Mouse (Mus musculus): ENCODE measurements around the gene Slco2a1.

The Slco2a1 gene

DNA sequence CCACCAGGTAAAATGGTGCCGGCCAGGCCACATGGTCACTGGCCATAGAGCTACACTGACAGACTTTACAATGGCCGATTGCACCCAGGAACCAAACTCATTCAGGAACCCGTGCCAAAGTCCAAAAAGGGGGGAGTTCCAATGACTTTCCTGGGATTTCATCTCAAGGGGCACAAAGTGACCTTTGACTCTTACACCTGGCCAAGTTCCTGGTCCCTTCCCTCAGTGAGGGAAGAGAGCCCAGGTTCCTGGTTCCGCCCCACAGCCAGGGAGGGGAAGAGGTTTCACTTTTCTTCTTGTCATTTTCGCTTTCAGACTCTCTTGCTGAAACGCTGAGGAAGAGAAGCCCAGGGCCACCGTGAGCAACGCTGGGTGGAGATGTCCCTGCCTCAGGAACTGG is at the start of gene Slco2a1:
Gene Slco2a1, plus strand, starts transcription at position 251 of the 400 bp plus-strand sequence.
- no peak for DNase-seq (ENCODE audit: low spot score)

DNA sequence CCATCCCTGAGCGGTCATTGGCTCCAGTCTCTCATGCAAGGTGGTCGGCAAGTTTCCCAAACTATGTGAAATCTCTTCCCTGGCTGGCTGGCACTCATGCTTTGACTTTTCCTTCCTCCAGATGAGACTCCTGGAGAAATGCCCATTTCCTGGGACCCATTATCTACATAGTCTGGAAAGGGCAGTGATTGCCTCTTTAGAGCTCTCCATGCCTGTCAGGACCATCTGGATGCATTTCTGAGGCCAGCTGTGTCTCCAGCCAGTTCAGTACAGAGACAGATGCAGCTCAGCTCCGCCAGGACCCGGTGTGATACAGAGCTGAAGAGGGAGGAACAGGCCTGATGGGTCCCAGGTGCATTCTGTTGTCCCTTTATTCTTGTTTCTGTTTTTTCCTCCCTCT is 46.3 kb upstream of the Slco2a1 start:
- DNase-seq (ENCODE audit: low spot score): no peak

DNA sequence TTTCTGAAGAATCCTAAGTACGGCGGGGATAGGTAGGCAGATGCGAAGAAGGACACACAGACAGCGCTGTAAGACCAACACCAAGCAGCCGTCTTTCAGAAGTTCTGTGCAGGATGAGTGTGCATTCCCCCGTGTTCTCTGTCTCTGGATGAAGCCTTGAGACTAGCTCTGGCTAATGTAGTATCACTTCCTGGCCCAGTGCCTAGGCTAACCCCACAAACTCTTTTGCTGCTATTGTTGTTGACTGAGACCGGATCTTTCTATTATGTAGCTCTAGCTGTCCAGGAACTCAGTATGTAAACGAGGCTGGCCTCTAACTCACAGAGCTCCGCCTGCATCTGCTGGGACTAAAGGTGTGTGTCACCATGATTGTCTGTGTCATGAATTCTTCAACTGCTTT is 43.6 kb upstream of the Slco2a1 start:
- no peak for DNase-seq (ENCODE audit: low spot score)

DNA sequence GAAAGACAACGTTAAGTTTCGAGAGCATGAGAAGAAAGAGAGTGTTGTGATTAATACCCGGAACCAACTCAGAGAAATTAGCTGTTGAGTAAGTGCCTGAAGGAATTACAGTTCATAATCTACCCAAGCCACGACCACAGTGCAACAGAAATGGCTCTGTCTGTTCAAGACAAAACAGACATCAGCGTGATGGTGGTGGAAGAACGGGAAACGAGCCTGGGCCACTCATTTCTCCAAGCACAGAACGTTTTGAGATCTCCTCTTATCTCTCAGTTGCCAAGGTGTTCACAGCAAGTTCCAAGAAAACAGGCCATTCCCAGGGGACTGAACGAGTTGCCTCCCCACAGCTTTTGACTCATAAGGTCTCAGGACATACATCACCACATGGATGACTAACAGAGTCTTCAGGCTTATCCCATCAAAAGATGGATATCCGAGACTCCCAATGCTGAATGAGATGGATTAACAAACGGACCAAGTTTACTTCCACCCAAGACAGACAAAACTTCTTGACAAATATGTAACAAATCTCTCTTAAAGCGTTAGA is 42.0 kb upstream of the Slco2a1 start:
- no peak for DNase-seq (ENCODE audit: low spot score)

DNA sequence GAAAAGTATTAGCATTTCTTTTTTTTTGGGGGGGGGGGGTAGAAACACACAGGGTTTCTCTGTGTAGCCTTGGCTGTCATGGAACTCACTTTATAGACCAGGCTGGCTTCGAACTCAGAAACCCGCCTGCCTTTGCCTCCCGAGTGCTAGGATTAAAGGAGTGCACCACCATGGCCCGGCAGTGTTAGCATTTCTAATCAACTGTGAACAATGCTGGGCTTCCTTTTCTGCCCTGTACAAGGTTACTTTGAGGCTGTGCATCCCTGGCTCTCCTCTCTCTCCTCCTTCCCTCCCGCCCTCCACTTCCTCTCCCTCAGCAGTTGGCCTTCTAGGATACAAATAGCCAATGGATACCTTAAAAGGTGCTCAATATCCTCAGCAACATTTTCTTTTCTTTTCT is 39.8 kb upstream of the Slco2a1 start:
- no peak for DNase-seq (ENCODE audit: low spot score)

DNA sequence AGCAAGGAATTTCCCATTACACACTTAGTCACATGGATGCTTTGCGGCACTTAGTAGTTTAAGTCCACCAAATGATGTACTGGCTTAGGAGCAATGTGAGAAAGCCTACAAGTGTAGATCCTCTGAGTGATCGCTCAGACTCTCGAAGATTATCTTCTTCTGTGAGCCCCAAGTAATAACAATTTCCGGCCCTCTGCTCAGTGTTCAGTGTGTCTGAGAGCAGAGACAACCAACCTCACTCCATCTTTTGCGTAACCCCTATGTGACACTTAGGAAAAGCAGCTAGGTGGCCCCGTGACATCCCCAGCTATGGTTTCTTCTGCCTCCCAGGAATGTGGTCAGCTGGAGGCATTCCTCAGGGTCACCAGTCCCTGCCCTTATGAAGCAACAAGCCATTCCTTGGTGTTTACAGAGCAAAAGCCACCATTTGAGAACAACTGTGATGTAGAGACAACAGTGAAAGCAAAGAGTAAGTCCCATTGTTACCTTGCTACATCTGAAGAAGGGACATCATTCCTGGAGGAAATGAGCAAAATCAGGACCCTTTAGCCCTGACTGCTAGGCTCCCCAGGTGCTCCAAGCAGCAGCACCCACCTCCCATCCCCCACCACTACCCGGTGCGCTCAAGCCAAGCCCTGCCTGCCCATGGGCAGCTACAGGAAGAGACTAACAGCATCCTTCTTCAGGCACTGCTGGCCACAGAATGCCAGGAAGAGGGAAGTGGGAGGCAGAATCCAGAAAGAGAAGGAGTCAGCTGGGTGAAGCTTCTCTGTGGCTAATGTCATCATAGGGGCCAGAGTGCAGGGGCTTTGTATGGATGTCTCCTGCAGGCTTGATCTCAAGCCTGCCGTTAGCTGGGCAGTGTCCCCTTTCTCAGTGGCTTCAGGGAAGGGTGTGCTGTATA is 37.2 kb upstream of the Slco2a1 start:
- DNase-seq (ENCODE audit: low spot score): no peak

DNA sequence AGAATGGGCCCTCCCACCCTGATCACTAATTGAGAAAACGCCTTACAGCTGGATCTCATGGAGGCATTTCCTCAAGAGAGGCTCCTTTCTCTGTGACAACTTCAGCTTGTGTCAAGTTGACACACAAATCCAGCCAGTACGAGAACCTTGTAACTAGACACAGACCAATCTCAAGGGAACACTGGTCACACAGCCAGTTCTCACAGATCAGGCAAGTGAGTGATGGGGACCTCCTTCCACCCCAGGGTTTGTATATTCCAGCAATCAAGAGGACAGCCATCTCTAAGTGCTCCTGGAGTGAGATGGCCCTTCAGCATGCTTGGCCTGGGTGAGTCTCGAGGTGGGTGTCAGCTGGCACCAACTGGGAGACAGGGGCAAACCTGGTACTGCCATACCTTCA is 32.6 kb upstream of the Slco2a1 start:
- no peak for DNase-seq (ENCODE audit: low spot score)

DNA sequence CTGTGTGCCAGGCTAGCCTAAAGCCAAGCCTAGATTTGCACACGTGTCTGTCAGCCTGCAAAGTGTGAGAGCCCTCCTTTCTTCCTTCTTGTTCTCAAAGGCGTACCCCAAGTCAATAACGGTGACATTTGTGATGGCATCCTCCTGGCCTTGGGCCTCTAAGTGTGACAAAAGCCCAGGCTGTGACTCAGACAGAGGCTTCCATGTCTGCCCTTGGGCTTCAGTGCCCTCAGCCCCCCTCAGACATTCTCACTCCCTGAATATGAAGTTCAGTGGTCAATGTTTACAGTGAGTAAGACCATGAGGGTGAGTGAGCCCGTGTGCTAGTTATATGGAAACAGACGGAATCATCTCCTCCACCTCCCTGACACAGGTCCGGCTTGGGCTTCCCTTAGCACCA is 29.8 kb upstream of the Slco2a1 start:
- no peak for DNase-seq (ENCODE audit: low spot score)

DNA sequence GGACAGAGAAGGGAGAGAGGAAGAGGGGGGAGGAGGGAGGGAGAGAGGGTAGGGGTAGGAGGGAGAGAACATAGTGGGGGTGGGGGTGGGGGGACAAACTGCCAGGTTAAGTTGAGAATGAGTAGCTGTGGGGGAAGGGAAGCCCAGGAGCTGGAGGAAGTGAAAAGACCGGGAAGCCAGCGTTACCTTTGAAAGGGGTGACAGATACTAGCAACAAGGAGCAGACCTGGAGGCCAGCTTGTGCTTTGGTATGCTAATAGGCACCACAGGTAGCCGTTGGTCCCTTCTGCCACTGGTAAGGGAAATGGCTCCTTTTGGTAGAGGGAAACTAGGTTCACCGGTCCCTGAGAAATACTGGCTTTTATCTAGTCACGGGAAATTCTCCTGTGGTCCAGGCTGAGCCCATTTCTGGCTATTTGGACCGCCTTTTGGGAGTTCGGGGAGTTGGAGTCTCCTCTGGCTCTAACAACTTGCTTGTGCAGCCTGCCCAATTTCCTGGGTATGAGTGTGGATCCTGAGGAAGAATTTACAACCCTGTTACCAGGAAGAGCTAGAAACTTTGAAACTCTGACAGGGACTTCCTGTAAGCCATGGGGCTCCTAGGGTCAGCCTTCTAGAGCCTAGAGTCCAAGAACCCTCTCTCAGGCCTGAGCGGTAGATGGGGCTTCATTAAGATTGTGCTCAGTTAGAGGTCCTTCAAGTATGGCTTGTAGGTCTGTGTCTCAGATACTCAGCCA is 27.0 kb upstream of the Slco2a1 start:
- DNase-seq (ENCODE audit: low spot score): no peak

DNA sequence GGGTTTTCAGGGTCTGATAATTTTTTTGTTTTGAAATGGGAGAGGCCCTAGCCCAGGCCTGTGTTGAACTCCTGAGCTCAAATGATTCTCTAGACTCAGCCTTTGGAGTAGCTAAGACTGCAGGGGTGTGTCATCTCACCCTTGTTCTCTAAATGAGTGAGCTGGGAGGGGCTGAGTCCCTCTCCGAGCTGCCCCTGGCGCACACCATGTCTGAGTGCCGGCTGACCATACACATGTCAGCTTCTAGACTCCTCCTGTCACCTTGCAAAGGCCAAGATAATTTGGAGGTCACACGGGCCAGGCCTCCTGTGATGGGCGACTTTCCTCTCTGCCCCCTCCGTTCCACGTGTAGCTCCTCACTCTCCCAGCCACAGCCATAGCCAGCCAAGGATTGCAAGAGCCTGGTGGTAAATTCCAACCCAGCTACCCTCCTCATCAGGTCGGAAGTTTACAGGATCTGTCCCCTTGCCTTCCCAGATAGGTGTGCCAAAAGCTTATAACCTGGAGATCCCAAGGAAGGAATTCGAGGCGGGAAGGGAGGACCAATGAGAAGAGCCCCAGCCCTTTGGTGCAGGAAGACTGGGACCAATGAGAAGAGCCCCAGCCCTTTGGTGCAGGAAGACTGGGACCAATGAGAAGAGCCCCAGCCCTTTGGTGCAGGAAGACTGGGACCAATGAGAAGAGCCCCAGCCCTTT is 26.3 kb upstream of the Slco2a1 start:
- DNase-seq (ENCODE audit: low spot score): no peak

DNA sequence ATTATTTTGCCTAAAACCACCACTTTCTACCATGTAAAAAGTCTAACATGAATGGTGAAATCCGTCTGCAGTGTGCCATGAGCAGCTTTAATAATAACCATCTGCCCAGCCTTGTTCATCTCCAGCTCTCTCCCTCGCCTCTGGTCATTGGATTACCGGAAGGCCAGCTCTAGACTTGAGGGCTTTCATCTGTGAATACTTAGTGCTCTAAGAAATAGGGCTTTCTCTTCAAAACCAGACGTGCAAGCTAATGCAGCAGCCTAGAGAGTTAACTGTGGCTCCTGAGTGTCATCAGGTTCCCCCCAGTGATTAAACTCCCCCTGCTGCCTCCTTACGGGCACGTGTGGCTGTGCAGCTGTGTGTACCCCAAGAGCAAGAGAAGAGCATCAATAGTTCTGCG is 25.2 kb upstream of the Slco2a1 start:
- DNase-seq (ENCODE audit: low spot score): no peak

DNA sequence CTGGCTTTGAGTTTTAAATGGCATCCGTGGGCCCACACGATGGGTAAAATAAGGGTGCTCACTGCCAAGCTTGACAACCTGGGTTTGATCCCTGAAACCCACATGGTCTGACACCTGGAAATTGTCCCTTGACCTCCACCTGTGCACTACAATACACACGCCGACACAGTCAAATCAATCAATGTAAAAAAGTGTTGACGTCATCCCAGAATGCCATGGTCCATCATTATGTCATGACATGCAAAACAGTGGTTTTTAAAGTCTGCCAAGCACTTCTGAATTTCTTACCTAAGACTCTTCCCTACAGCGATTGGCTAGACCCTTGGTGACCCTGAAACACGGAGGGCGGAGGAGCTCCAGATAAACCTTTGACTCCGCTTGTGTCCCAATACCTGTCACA is 23.9 kb upstream of the Slco2a1 start:
- DNase-seq (ENCODE audit: low spot score): no peak

DNA sequence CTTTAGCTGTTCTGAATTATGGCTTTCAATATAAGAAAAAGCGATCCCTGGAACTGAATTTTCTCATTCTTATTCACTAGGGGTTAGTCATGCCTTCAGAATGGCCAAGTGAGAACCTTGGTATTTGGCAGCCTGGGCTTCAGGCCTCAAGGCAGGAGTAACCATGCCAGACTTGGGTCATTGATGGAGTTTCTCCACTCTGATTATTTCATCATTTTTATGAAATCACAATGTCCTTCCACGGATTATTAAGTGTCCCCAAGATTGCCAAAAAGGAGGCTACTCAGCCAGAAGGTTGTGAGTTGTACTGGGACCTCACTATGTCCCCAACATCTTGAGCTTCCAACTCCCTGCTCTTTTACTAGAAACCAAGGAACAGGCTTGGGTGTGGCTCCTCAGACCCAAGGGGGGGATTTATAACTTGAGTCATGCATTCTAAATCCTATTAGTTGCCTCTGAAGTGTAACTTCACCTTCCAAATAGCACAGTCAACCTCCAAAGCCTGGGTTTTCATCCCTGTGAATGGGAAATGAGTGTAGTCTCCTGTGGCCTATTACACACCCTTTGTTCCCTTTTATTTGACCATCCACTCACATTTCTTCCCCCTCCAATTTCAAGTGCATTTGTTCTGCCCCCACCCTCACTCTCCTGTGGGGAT is 16.0 kb upstream of the Slco2a1 start:
- DNase-seq (ENCODE audit: low spot score): no peak

DNA sequence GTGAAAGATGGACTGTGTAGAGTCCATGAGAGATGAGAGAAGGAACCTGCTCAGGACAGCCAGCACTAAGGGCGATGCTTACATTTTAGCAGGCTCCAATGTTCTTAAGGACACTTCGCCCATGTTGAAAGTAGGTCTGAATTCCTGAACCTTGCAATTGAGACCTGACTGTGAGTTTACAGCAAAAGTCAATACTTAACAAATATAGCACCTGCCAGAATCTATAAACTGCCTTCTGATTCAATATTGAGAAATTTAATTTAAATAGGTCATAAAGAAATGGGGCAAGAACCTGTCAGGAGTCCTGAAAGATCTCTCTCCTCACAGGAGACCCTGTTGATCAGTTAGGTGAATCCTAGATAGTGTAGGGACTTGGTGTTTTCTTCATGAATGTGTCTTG is 12.6 kb upstream of the Slco2a1 start:
- DNase-seq (ENCODE audit: low spot score): no peak

DNA sequence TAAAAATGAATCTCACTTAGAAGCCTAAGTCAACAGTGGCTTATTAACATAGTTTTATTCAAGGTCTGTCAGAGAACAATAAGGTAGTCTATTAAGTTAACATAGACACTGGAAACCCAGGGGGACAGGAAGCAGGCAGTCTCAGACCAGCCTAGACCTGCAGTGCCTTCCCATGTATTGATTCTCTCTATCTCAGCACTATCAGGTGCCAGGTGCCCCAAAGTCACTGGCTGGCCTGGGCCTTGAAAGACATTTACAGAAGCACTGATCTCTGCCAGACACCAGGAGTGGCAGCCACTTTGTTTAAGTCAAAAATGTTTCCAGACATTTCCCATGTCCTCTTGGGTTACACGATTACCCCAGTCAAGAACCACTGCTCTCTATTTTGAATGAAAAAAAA is 11.4 kb upstream of the Slco2a1 start:
- DNase-seq (ENCODE audit: low spot score): no peak

DNA sequence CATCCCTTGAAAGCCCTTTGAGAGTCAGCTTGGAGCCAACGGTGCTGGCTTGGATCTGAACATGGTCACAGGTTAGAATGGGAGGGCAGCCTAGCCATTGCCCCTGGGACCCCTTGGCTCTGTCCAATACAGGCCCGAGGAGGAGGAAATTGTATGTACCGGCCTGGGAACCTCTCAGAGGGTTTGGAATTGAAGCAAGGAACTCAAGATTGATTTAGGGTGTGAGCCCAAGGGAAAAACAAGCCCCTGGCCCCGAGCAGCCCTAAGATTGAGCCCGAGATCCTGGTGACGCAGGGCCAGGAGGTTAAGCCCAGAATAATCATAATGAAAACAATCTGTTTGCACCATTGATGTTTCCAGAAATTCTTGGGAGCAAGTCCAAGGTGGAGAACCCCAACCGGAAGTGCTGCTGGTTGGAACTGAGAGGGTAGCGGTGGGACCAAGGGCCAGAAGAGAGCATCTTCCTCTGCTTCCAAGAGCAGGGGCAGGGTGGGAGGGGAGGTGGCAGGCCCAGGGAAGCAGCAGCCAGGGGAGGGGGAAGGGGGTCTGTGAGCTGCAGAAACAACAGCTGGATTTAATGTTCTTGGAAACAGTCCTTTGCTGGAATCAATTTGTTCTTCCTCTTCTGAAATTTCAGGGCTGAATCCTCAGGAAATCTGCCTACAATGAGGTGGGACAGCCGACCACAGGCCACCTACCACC is 10.6 kb upstream of the Slco2a1 start:
- DNase-seq (ENCODE audit: low spot score): no peak

DNA sequence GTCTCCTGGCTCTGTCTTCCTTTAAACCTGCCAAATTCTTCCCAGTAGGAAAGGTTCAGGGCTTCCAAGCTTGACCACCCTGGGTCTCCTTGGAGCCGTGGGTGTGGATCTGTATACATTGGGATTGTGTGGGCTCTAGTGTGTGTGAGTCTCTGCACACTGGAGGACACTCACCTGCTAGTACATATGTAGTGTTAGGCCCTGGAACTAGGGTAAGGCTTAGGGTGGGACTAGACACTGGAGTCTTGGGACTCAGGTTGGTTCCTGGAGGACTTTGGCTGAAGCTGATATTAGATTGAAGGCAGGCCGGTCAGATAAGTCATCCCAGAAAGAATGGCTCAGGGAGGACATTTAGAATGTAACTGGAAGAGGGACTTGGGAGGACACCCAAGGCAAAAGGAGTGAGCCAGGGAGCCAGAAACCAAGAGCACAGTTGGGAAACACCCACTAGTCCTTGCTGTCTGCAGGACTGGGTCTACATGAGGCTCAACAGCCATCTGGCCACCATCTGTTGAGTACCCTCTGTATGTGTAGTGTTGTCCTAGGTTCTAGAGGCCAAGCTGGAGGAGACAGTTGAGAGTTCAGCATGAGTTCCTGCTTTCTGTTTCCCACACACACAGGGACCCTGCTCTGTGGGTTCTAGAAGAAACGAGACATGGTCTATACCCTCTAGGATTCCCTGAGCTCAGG is 9.4 kb upstream of the Slco2a1 start:
- no peak for DNase-seq (ENCODE audit: low spot score)

DNA sequence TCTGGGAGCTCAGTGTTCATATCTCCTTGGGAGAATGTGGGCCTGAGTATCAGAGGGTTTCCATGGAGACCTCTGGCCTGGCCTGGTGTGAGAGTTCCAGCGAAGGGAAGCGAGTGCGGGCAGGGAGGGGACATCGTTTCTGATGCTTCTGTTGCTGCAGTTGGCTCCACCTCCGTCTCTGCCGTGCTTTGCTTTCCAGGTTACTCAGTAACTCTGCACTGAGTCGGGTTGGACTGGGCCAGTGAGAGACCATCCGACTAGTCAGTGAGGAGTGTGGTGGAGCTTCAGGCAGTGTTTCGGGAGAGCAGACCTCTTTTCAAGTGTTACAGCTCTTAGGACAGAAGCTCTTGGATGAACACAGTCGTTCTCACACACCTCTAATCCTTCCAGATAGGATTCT is 8.6 kb upstream of the Slco2a1 start:
- DNase-seq (ENCODE audit: low spot score): no peak

DNA sequence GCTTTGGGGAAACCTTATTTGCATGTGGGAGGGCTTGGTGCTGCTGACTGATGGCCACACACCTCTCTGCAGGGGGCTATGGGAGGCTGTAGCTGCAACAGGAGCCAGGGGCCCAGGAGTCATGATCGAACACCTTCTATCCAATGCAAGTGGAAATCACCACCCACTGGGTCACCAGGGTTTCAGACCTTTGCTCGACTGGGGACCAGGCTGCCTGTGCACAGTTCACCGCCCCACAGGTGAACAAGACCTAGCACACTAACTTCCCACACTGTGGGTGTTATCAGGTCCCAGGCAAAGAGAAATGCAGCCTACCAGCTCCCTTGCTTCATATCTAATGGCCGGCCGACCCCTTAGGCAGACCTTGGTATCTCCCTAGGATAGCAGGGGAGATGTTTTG is 8.1 kb upstream of the Slco2a1 start:
- DNase-seq (ENCODE audit: low spot score): no peak

DNA sequence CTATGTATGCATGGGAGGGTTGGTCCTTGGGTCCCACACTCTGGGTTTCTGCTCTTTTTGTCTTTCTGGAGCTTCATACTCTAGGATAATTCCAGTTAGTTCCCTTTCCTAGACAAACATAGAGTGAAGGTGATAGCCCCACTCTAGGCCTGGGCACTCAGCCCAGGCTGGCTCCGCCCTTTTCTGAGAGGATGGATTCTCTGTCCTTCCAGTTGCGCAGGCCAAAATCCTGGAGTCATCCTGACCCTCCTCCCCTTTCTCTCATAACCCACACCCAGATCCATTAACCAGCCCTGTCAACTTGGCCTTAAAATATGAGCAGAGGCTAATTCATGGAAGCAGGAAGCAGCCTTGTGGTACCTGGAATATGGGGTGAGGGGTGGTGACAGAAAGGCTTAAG is 6.7 kb upstream of the Slco2a1 start:
- DNase-seq (ENCODE audit: low spot score): no peak

DNA sequence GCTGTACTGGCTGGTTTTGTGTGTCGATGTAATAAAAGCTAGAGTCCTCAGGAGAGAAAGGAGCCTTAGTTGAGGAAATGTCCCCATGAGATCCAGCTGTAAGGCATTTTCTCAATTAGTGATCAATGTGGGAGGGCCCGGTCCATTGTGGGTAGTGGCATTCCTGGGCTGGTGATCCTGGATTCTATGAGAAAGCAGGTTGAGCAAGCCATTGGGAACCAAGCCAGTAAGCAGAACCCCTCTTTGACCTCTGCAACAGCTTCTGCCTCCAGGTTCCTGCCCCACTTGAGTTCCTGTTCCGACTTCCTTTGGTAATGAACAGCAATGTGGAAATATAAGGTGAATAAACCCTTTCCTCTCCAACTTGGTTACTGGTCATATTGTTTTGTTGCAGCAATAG is 6.1 kb upstream of the Slco2a1 start:
- no peak for DNase-seq (ENCODE audit: low spot score)
